In genomic region chr9:106241541-106242164, GRCm38 (mm10) we compare ENCODE assay signal across 18 mouse cellular contexts. TPM values are rescaled to one million over a fixed set of nuclear protein-coding genes. Genes with fewer than 3 reads are reported as not detected.
A peak's percentile ranks its signal among the peaks of the same experiment; 100 is the strongest.
DNase-seq lines count a peak whose midpoint lies in the region; TF ChIP-seq lines count a peak whose summit lies in the region.
"Had no signal": no experiment of that assay in that cellular context is flagged by ENCODE, and none has a peak within 500 bp of the region (broad histone marks: within the 10 kb centered on the region; RNA-seq: fewer than 3 reads in every experiment).

No protein-coding gene starts in this region.

- in situ Hi-C loops in CH12.LX (cut with MboI; ENCODE audit: low pct_ligation_motif_present, low pct_unique_long_range_greater_than_20kb, low sequenced_read_pairs): no loop called here

- no peak for DNase-seq in layer of hippocampus, adult 2 months (ENCODE audit: low spot score in 2 of 2)
- DNase-seq in layer of hippocampus, adult 9-11 months: no peak
- peak; percentile 22 for DNase-seq in A20 (ENCODE audit: low read depth, low spot score)
- no peak for DNase-seq in CH12.LX (ENCODE audit: extremely low read depth)
- peak; percentile 48 for DNase-seq in kidney, postnatal 10 days
- DNase-seq in ovary, adult 18-20 months (ENCODE audit: low spot score): no peak
- DNase-seq in retina, embryonic 14.5 days (ENCODE audit: low spot score): no peak
- DNase-seq: adrenal gland, adult 2 months; cerebellum, postnatal 10 days; heart, adult 18-20 months; lung, adult 18-20 months; right cerebral cortex, postnatal 14 days; thymus, adult 18-20 months had no signal

- peaks cover 61 to 81% of the 10 kb centered on the region in 2 experiments for H3K36me3 ChIP-seq in CH12.LX (replicated peaks in 1 of 2; ENCODE audit: control insufficient read depth in 1 of 2, insufficient read depth in 1 of 2, low read length in 1 of 2)

- H3K4me1 ChIP-seq in CH12.LX (ENCODE audit: control insufficient read depth in 1 of 2, insufficient read depth in 2 of 2): peaks cover 0 to 13% of the 10 kb centered on the region in 2 experiments; a peak in 2 of 4 replicates

- TF ChIP-seq EP300 in CH12.LX (IDR thresholded peaks at IDR 0.05; ENCODE audit: low read length): no peak

- H3K4me3 ChIP-seq in layer of hippocampus, adult 2 months: no peak overlapping the region
- no peak overlapping the region for H3K4me3 ChIP-seq in CH12.LX (replicated peaks in 1 of 3; ENCODE audit: low read depth in 2 of 3, low read length in 2 of 3, poor library complexity in 1 of 3)
- H3K4me3 ChIP-seq: hindbrain, embryonic 13.5 days; intestine, embryonic 15.5 days; limb, embryonic 10.5 days had no signal

- H3K4me2 ChIP-seq in CH12.LX (ENCODE audit: insufficient read depth, low read depth, poor library complexity, severe bottlenecking): no peak overlapping the region
- H3K4me2 ChIP-seq: hindbrain, embryonic 13.5 days; intestine, embryonic 15.5 days had no signal

- no peaks in the 10 kb centered on the region for H3K27me3 ChIP-seq in CH12.LX (replicated peaks)
- H3K27me3 ChIP-seq: hindbrain, embryonic 13.5 days; intestine, embryonic 15.5 days had no signal

- dilution Hi-C loops in CH12.LX (cut with MboI; ENCODE audit: extremely low pct_ligation_motif_present, extremely low pct_unique_long_range_greater_than_20kb, low sequenced_read_pairs): no loop called here

- H3K9ac ChIP-seq in CH12.LX (ENCODE audit: insufficient read depth, low read depth): no peak overlapping the region
- H3K9ac ChIP-seq: hindbrain, embryonic 13.5 days; intestine, embryonic 15.5 days had no signal

- no peak; the same call in 1 of the 2 replicates for TF ChIP-seq RAD21 in CH12.LX (IDR thresholded peaks at IDR 0.05; ENCODE audit: low read depth, low read length)

- H3K9me3 ChIP-seq in CH12.LX (replicated peaks; ENCODE audit: low read length): no peaks in the 10 kb centered on the region
- H3K9me3 ChIP-seq: hindbrain, embryonic 13.5 days; intestine, embryonic 15.5 days; limb, embryonic 10.5 days had no signal

- TF ChIP-seq CTCF in layer of hippocampus, adult 2 months (conservative IDR thresholded peaks at IDR 0.05): peak; percentile 53
- peak in 1 of 2 experiments; percentile 38; a peak in 2 of 4 replicates for TF ChIP-seq CTCF in CH12.LX (conservative IDR thresholded peaks at IDR 0.05 in 1 of 2, IDR thresholded peaks at IDR 0.05 in 1 of 2; ENCODE audit: low read depth in 2 of 2, low read length in 2 of 2)

- H3K27ac ChIP-seq in layer of hippocampus, adult 2 months: peak overlapping the region; percentile 68; the same call in 1 of the 2 replicates
- H3K27ac ChIP-seq in CH12.LX (ENCODE audit: insufficient read depth, low read depth): no peak overlapping the region
- H3K27ac ChIP-seq: hindbrain, embryonic 13.5 days; intestine, embryonic 15.5 days; limb, embryonic 10.5 days had no signal

- H3K79me2 ChIP-seq in CH12.LX (replicated peaks; ENCODE audit: control insufficient read depth, extremely low read depth, insufficient read depth, poor library complexity, severe bottlenecking): peaks cover 5% of the 10 kb centered on the region; the same call in 1 of the 2 replicates

- TF ChIP-seq POLR2A in CH12.LX (IDR thresholded peaks at IDR 0.05; ENCODE audit: low read depth, low read length): no peak

TF ChIP-seq in CH12.LX, 34 proteins besides CTCF, POLR2A, EP300 and RAD21:
- TF ChIP-seq ZNF384 (IDR thresholded peaks at IDR 0.05; ENCODE audit: low read depth, low read length) (no peak), SMC3 (IDR thresholded peaks at IDR 0.05; ENCODE audit: low read depth, low read length) (peak; percentile 21; the same call in 1 of the 2 replicates)

RNA-seq across cellular contexts. Expression of gene Alas1, which starts 6.8 kb away (rescaled TPM):
- total RNA-seq in layer of hippocampus, adult 2 months (2021): 100 to 1,000 TPM; 149 to 154 TPM
- 65.1 and 71.9 TPM in 2 replicates for total RNA-seq in CH12.LX (2012; rRNA removed)
- total RNA-seq in CH12.LX (2014; rRNA removed): 93.1 and 105 TPM in 2 replicates
- polyA plus RNA-seq in CH12.LX (2012; ENCODE audit: insufficient read length, low read depth): 68.2 and 69.6 TPM in 2 replicates

RNA-seq across cellular contexts. Expression of gene Tlr9, which starts 19.3 kb away (rescaled TPM):
- 1 to 10 TPM; 1.4 to 1.5 TPM for total RNA-seq in layer of hippocampus, adult 2 months (2021)
- total RNA-seq in CH12.LX (2012; rRNA removed) (1.4 and 1.5 TPM in 2 replicates), CH12.LX (2014; rRNA removed) (0.54 and 1.0 TPM in 2 replicates)
- 9.9 and 12.5 TPM in 2 replicates for polyA plus RNA-seq in CH12.LX (2012; ENCODE audit: insufficient read length, low read depth)
- polyA plus RNA-seq: forebrain, embryonic 14.5 days; limb, embryonic 10.5 days; midbrain, embryonic 16.5 days had no signal

RNA-seq across cellular contexts. Expression of gene Twf2, which starts 38.7 kb away (rescaled TPM):
- total RNA-seq in layer of hippocampus, adult 2 months (2021): 10 to 100 TPM; 52.4 to 58.9 TPM
- total RNA-seq in CH12.LX (2012; rRNA removed): 120 and 156 TPM in 2 replicates
- 177 and 186 TPM in 2 replicates for total RNA-seq in CH12.LX (2014; rRNA removed)
- polyA plus RNA-seq in CH12.LX (2012; ENCODE audit: insufficient read length, low read depth): 129 and 131 TPM in 2 replicates

RNA-seq across cellular contexts. Expression of gene Poc1a, which starts 39.2 kb away (rescaled TPM):
- total RNA-seq in layer of hippocampus, adult 2 months (2021): 10 to 100 TPM in 1 of 2 experiments, 1 to 10 TPM in 1; 8.6 to 14.5 TPM
- total RNA-seq in CH12.LX (2012; rRNA removed): 42.7 and 46.7 TPM in 2 replicates
- 24.2 and 24.5 TPM in 2 replicates for total RNA-seq in CH12.LX (2014; rRNA removed)
- polyA plus RNA-seq in CH12.LX (2012; ENCODE audit: insufficient read length, low read depth): 31.9 and 39.8 TPM in 2 replicates

RNA-seq across cellular contexts. Expression of gene Ppm1m, which starts 42.1 kb away (rescaled TPM):
- 10 to 100 TPM; 19.4 to 21.8 TPM for total RNA-seq in layer of hippocampus, adult 2 months (2021)
- 86.0 and 103 TPM in 2 replicates for total RNA-seq in CH12.LX (2012; rRNA removed)
- 54.7 and 60.1 TPM in 2 replicates for total RNA-seq in CH12.LX (2014; rRNA removed)
- 99.8 and 111 TPM in 2 replicates for polyA plus RNA-seq in CH12.LX (2012; ENCODE audit: insufficient read length, low read depth)

Comparison
In these comparisons a context has a peak if more than half of its experiments do, and no peak if none do; other contexts are left out.
1. DNase-seq: peak in A20 (single experiment) and kidney, postnatal 10 days (single experiment); none in layer of hippocampus, adult 2 months (0 of 2), layer of hippocampus, adult 9-11 months (single experiment), CH12.LX (single experiment), ovary, adult 18-20 months (single experiment) and retina, embryonic 14.5 days (single experiment).